Mouse (Mus musculus): ENCODE results near the gene Mbnl1.

GRCm38 (mm10) chr3:60481740-60482399, 9.2 kb downstream of the Mbnl1 start:
- TF ChIP-seq CTCF (IDR thresholded peaks at IDR 0.05; ENCODE audit: low read depth, low read length): no peak
- TF ChIP-seq POLR2A (IDR thresholded peaks at IDR 0.05; ENCODE audit: borderline replicate concordance, low read depth, low read length): no peak

All from bone marrow macrophage, adult 2 months (primary cell).